Mouse (Mus musculus): ENCODE data around the gene Eif4a1.
A peak's percentile ranks its signal among the peaks of the same experiment; 100 is the strongest.
"Not testable (repeated sequence)": the region's sequence is repeated elsewhere in the genome, so short reads cannot be mapped to it uniquely, and the experiment has no call there.

Gene Eif4a1

GRCm38 (mm10) chr11:69672211-69672706 is at the start of gene Eif4a1:
Gene Eif4a1, minus strand, starts transcription at chr11:69672423.
- DNase-seq (ENCODE audit: low spot score) = peak; percentile 99

- DNase-seq (ENCODE audit: low spot score) = no peak
These were observed 48.6 kb upstream of the Eif4a1 start for GRCm38 (mm10) chr11:69720852-69721251.

- DNase-seq (ENCODE audit: low spot score) = no peak
These were observed 47.2 kb upstream of the Eif4a1 start for GRCm38 (mm10) chr11:69719423-69719822.

- DNase-seq (ENCODE audit: low spot score) = no peak
These were observed 46.4 kb upstream of the Eif4a1 start for GRCm38 (mm10) chr11:69718661-69719060.

- DNase-seq (ENCODE audit: low spot score) = no peak
These were observed 44.7 kb upstream of the Eif4a1 start for GRCm38 (mm10) chr11:69716953-69717352.

- DNase-seq (ENCODE audit: low spot score) = no peak
These were observed 43.7 kb upstream of the Eif4a1 start for GRCm38 (mm10) chr11:69715929-69716328.

- peak; percentile 85 for DNase-seq (ENCODE audit: low spot score)
These were observed 43.3 kb upstream of the Eif4a1 start for GRCm38 (mm10) chr11:69715482-69715881.

GRCm38 (mm10) chr11:69714636-69715329 is 42.6 kb upstream of the Eif4a1 start:
- no peak for DNase-seq (ENCODE audit: low spot score)

GRCm38 (mm10) chr11:69712954-69713672 is 40.9 kb upstream of the Eif4a1 start:
- DNase-seq (ENCODE audit: low spot score) = no peak

GRCm38 (mm10) chr11:69711082-69711481 is 38.9 kb upstream of the Eif4a1 start:
- DNase-seq (ENCODE audit: low spot score) = no peak

GRCm38 (mm10) chr11:69710470-69710869 is 38.2 kb upstream of the Eif4a1 start:
- no peak for DNase-seq (ENCODE audit: low spot score)

GRCm38 (mm10) chr11:69709554-69710446 is 37.6 kb upstream of the Eif4a1 start:
- no peak for DNase-seq (ENCODE audit: low spot score)

- DNase-seq (ENCODE audit: low spot score) = no peak
These were observed 36.5 kb upstream of the Eif4a1 start for GRCm38 (mm10) chr11:69708614-69709265.

- no peak for DNase-seq (ENCODE audit: low spot score)
These were observed 35.7 kb upstream of the Eif4a1 start for GRCm38 (mm10) chr11:69707873-69708381.

GRCm38 (mm10) chr11:69707480-69707847 is 35.2 kb upstream of the Eif4a1 start:
- no peak for DNase-seq (ENCODE audit: low spot score)

GRCm38 (mm10) chr11:69706775-69707479 is 34.7 kb upstream of the Eif4a1 start:
- DNase-seq (ENCODE audit: low spot score) = peak; percentile 76

- DNase-seq (ENCODE audit: low spot score) = no peak
These were observed 32.4 kb upstream of the Eif4a1 start for GRCm38 (mm10) chr11:69704613-69705010.

- DNase-seq (ENCODE audit: low spot score) = no peak
These were observed 31.8 kb upstream of the Eif4a1 start for GRCm38 (mm10) chr11:69703814-69704612.

- not testable (repeated sequence) for DNase-seq (ENCODE audit: low spot score)
These were observed 31.2 kb upstream of the Eif4a1 start for GRCm38 (mm10) chr11:69703381-69703780.

- DNase-seq (ENCODE audit: low spot score) = not testable (repeated sequence)
These were observed 30.7 kb upstream of the Eif4a1 start for GRCm38 (mm10) chr11:69702886-69703285.
